ENCODE assay signal across 9 mouse cellular contexts in genomic region chr11:97695712-97696401, GRCm38 (mm10). TPM values are rescaled to one million over a fixed set of nuclear protein-coding genes. Genes with fewer than 3 reads are reported as not detected.
DNase-seq lines count a peak whose midpoint lies in the region; ATAC-seq and TF ChIP-seq lines count a peak whose summit lies in the region.
"Had no signal": no experiment of that assay in that cellular context is flagged by ENCODE, and none has a peak within 500 bp of the region (broad histone marks: within the 10 kb centered on the region; RNA-seq: fewer than 3 reads in every experiment).

No protein-coding gene starts in this region.

- H3K36me3 ChIP-seq in heart, embryonic 13.5 days: peaks cover 26% of the 10 kb centered on the region
- peaks cover 27% of the 10 kb centered on the region for H3K36me3 ChIP-seq in ES-Bruce4 (ENCODE audit: control insufficient read depth, insufficient read depth, low read length, poor library complexity, severe bottlenecking)
- no peaks in the 10 kb centered on the region; the same call in 1 of the 2 replicates for H3K36me3 ChIP-seq in forebrain, embryonic 11.5 days (ENCODE audit: control insufficient read depth, insufficient read depth, low read length)
- peaks cover 35% of the 10 kb centered on the region for H3K36me3 ChIP-seq in limb, embryonic 12.5 days

- H3K4me3 ChIP-seq in heart, embryonic 13.5 days: peak overlapping the region; percentile 8; the same call in 1 of the 2 replicates
- H3K4me3 ChIP-seq in ES-Bruce4 (ENCODE audit: low read depth, low read length): no peak overlapping the region
- peak overlapping the region; percentile 19 for H3K4me3 ChIP-seq in forebrain, embryonic 11.5 days (ENCODE audit: low read depth, low read length)
- peak overlapping the region; percentile 13 for H3K4me3 ChIP-seq in limb, embryonic 12.5 days (replicated peaks)

- no peak for ATAC-seq in heart, embryonic 13.5 days (ENCODE audit: extremely low read depth, insufficient number of reproducible peaks, low FRiP score, low TSS enrichment)
- no peak for ATAC-seq in forebrain, embryonic 11.5 days (replicated peaks; ENCODE audit: low FRiP score)
- no peak for ATAC-seq in limb, embryonic 12.5 days (ENCODE audit: insufficient number of reproducible peaks, insufficient read depth, low FRiP score, low TSS enrichment, low read depth)

- DNase-seq in heart, postnatal 4 days: no peak
- no peak for DNase-seq in forebrain, embryonic 11.5 days (ENCODE audit: low spot score)
- DNase-seq in ovary, postnatal 36 days (ENCODE audit: low spot score): no peak
- no peak for DNase-seq in adrenal gland, adult (ENCODE audit: inconsistent age in 2 of 2, low spot score in 1 of 2)
- no peak for DNase-seq in urinary bladder, postnatal 25 days (ENCODE audit: low spot score)
- DNase-seq: thymus, adult 2 months had no signal

- no peaks in the 10 kb centered on the region for H3K9me3 ChIP-seq in heart, embryonic 13.5 days
- H3K9me3 ChIP-seq in ES-Bruce4 (replicated peaks; ENCODE audit: control insufficient read depth, insufficient read depth, low read length, poor library complexity, severe bottlenecking): no peaks in the 10 kb centered on the region
- H3K9me3 ChIP-seq in forebrain, embryonic 11.5 days (ENCODE audit: control insufficient read depth, low read length): no peaks in the 10 kb centered on the region
- H3K9me3 ChIP-seq in limb, embryonic 12.5 days: no peaks in the 10 kb centered on the region

- peak overlapping the region; percentile 21 for H3K4me2 ChIP-seq in heart, embryonic 13.5 days
- H3K4me2 ChIP-seq in forebrain, embryonic 11.5 days (ENCODE audit: low read depth, low read length, severe bottlenecking): peak overlapping the region; percentile 34
- H3K4me2 ChIP-seq in limb, embryonic 12.5 days: peak overlapping the region; percentile 40

- no peaks in the 10 kb centered on the region for H3K27me3 ChIP-seq in heart, embryonic 13.5 days (replicated peaks)
- no peaks in the 10 kb centered on the region for H3K27me3 ChIP-seq in ES-Bruce4 (ENCODE audit: control insufficient read depth, insufficient read depth, low read length, poor library complexity, severe bottlenecking)
- H3K27me3 ChIP-seq in forebrain, embryonic 11.5 days (ENCODE audit: control insufficient read depth, insufficient read depth, low read length): no peaks in the 10 kb centered on the region
- H3K27me3 ChIP-seq in limb, embryonic 12.5 days: no peaks in the 10 kb centered on the region

- peaks cover 47% of the 10 kb centered on the region for H3K4me1 ChIP-seq in heart, embryonic 13.5 days
- peaks cover 6% of the 10 kb centered on the region for H3K4me1 ChIP-seq in ES-Bruce4 (ENCODE audit: control insufficient read depth, insufficient read depth, low read length)
- peaks cover 29% of the 10 kb centered on the region for H3K4me1 ChIP-seq in forebrain, embryonic 11.5 days (replicated peaks; ENCODE audit: control insufficient read depth, insufficient read depth, low read length)
- peaks cover 50% of the 10 kb centered on the region for H3K4me1 ChIP-seq in limb, embryonic 12.5 days (replicated peaks)

- TF ChIP-seq POLR2A in ES-Bruce4 (IDR thresholded peaks at IDR 0.05; ENCODE audit: insufficient read depth, low read length): no peak

- H3K27ac ChIP-seq in heart, embryonic 13.5 days (replicated peaks): peak overlapping the region; percentile 70
- peak overlapping the region; percentile 65 for H3K27ac ChIP-seq in ES-Bruce4 (ENCODE audit: insufficient read depth, low read length)
- H3K27ac ChIP-seq in forebrain, embryonic 11.5 days (ENCODE audit: low read depth, low read length): peak overlapping the region; percentile 70
- peak overlapping the region; percentile 41 for H3K27ac ChIP-seq in limb, embryonic 12.5 days

- TF ChIP-seq CTCF in ES-Bruce4 (IDR thresholded peaks at IDR 0.05; ENCODE audit: low read depth, low read length): no peak

- 62% methylated on average over 9 of the region's 9 CpGs for WGBS in heart, embryonic 13.5 days
- WGBS in forebrain, embryonic 11.5 days: 15% methylated on average over 9 of the region's 9 CpGs
- 53% methylated on average over 9 of the region's 9 CpGs for WGBS in limb, embryonic 12.5 days

- H3K9ac ChIP-seq in heart, embryonic 13.5 days: peak overlapping the region; percentile 44
- no peak overlapping the region for H3K9ac ChIP-seq in ES-Bruce4 (ENCODE audit: low read depth, poor library complexity, severe bottlenecking)
- H3K9ac ChIP-seq in forebrain, embryonic 11.5 days (ENCODE audit: low read length): peak overlapping the region; percentile 33
- 0 out of 2 replicates have a peak overlapping the region, but pooled peaks have one; percentile 5 for H3K9ac ChIP-seq in limb, embryonic 12.5 days (replicated peaks)

- no peak for TF ChIP-seq EP300 in ES-Bruce4 (IDR thresholded peaks at IDR 0.05; ENCODE audit: insufficient read depth, low read depth, low read length)

RNA-seq across cellular contexts. Expression of gene Pcgf2, which starts 4.4 kb away (rescaled TPM):
- 10.5 and 11.0 TPM in 2 replicates for polyA plus RNA-seq in heart, embryonic 13.5 days (2015; fragmentation: Nextera tagmentation; extraction: Ambion mirVana)
- 10 to 100 TPM; 31.3 to 31.8 TPM for total RNA-seq in heart, postnatal 4 days (2021)
- polyA plus RNA-seq in ES-Bruce4 (2011; ENCODE audit: insufficient read depth, insufficient read length, low read depth, missing spikeins): 74.6 and 84.0 TPM in 2 replicates
- polyA plus RNA-seq in forebrain, embryonic 11.5 days (2014; fragmentation: Nextera tagmentation; extraction: Ambion mirVana): 24.2 and 25.9 TPM in 2 replicates
- 20.2 and 20.3 TPM in 2 replicates for polyA plus RNA-seq in limb, embryonic 12.5 days (2016; fragmentation: Nextera tagmentation; extraction: Ambion mirVana)

RNA-seq across cellular contexts. Expression of gene Psmb3, which starts 7.3 kb away (rescaled TPM):
- polyA plus RNA-seq in heart, embryonic 13.5 days (2015; fragmentation: Nextera tagmentation; extraction: Ambion mirVana): 371 and 445 TPM in 2 replicates
- 100 to 1,000 TPM; 186 to 196 TPM for total RNA-seq in heart, postnatal 4 days (2021)
- 296 and 332 TPM in 2 replicates for polyA plus RNA-seq in ES-Bruce4 (2011; ENCODE audit: insufficient read depth, insufficient read length, low read depth, missing spikeins)
- polyA plus RNA-seq in forebrain, embryonic 11.5 days (2014; fragmentation: Nextera tagmentation; extraction: Ambion mirVana): 463 and 510 TPM in 2 replicates
- polyA plus RNA-seq in limb, embryonic 12.5 days (2016; fragmentation: Nextera tagmentation; extraction: Ambion mirVana): 481 TPM in 2 replicates

RNA-seq across cellular contexts. Expression of gene Cisd3, which starts 10.2 kb away (rescaled TPM):
- 44.1 and 53.7 TPM in 2 replicates for polyA plus RNA-seq in heart, embryonic 13.5 days (2015; fragmentation: Nextera tagmentation; extraction: Ambion mirVana)
- total RNA-seq in heart, postnatal 4 days (2021): 10 to 100 TPM; 96.7 to 98.0 TPM
- 62.3 and 77.2 TPM in 2 replicates for polyA plus RNA-seq in ES-Bruce4 (2011; ENCODE audit: insufficient read depth, insufficient read length, low read depth, missing spikeins)
- polyA plus RNA-seq in forebrain, embryonic 11.5 days (2014; fragmentation: Nextera tagmentation; extraction: Ambion mirVana): 13.5 and 14.0 TPM in 2 replicates
- polyA plus RNA-seq in limb, embryonic 12.5 days (2016; fragmentation: Nextera tagmentation; extraction: Ambion mirVana): 10.0 and 11.3 TPM in 2 replicates

RNA-seq across cellular contexts. Expression of gene Mllt6, which starts 32.6 kb away (rescaled TPM):
- polyA plus RNA-seq in heart, embryonic 13.5 days (2015; fragmentation: Nextera tagmentation; extraction: Ambion mirVana): 1.7 and 1.9 TPM in 2 replicates
- 10 to 100 TPM; 50.2 to 51.1 TPM for total RNA-seq in heart, postnatal 4 days (2021)
- polyA plus RNA-seq in ES-Bruce4 (2011; ENCODE audit: insufficient read depth, insufficient read length, low read depth, missing spikeins): 23.7 and 25.2 TPM in 2 replicates
- polyA plus RNA-seq in forebrain, embryonic 11.5 days (2014; fragmentation: Nextera tagmentation; extraction: Ambion mirVana): 3.4 and 4.9 TPM in 2 replicates
- polyA plus RNA-seq in limb, embryonic 12.5 days (2016; fragmentation: Nextera tagmentation; extraction: Ambion mirVana): 2.8 and 2.9 TPM in 2 replicates

RNA-seq across cellular contexts. Expression of gene Pip4k2b, which starts 48.6 kb away (rescaled TPM):
- 0.90 and 1.0 TPM in 2 replicates for polyA plus RNA-seq in heart, embryonic 13.5 days (2015; fragmentation: Nextera tagmentation; extraction: Ambion mirVana)
- 10 to 100 TPM; 19.8 to 21.5 TPM for total RNA-seq in heart, postnatal 4 days (2021)
- polyA plus RNA-seq in ES-Bruce4 (2011; ENCODE audit: insufficient read depth, insufficient read length, low read depth, missing spikeins): 35.0 and 36.6 TPM in 2 replicates
- polyA plus RNA-seq in forebrain, embryonic 11.5 days (2014; fragmentation: Nextera tagmentation; extraction: Ambion mirVana): 1.8 and 1.9 TPM in 2 replicates
- 2.2 and 2.7 TPM in 2 replicates for polyA plus RNA-seq in limb, embryonic 12.5 days (2016; fragmentation: Nextera tagmentation; extraction: Ambion mirVana)
